Mouse (Mus musculus) frontal cortex, adult (tissue): ENCODE results near the gene Ufm1.

Experiments used
- ATAC-seq: cut with Nextera tagmentation; 2 replicates; pipeline ENCODE4 v1.9.2; 2017; ENCODE audit warnings: mild to moderate bottlenecking, moderate library complexity, mixed read lengths; ENCODE audit not compliant: low TSS enrichment

Ufm1 gene

DNA sequence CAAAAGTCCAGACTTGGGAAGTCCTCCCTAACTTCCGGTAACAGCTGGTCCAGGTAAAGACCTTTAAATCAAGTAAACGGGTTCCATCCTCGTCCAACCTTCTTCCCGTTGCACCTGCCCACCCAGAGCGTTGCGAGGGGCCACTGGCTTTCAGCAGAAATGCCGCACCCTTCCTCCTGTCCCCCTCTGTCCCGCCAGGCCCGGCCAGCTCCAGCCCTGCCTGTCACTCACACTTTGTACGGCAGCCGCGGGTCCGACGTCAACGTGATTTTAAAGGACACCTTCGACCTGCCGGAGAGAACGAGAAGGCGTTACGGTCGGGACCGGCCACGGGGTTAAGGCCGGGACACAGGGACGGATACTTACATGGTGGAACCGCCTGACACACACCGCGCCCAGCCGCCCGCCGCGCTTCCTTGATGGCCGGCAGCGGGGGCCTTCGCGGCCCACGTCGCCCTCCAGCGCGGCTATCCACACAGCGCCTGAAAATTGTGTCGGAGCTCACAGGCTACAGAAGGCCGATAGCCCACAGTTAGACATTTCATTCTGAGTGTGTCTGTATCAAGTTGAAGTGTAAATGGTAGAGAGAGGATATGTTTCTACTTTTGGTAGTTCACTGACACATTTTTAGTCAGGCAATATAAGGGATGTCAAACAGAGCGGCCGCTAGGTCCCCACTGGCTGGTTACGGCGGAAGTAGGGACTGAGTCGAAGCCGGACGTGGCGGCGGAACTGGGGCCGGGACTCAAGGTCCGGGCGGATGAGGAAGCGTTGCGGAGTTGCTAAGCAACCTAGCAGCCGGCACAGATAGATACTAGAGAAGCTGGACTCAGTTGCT lies at the start of gene Ufm1:
Gene Ufm1 (minus strand): TSS at position 448 of the 838 bp plus-strand sequence.
- ATAC-seq: peak; percentile 100

- ATAC-seq: peak; percentile 98
Measured at GRCm38 (mm10) chr3:53890619-53891540, 27.2 kb upstream of the Ufm1 start.

GRCm38 (mm10) chr3:53871596-53871995 lies 8.0 kb upstream of the Ufm1 start:
- ATAC-seq: no peak

DNA sequence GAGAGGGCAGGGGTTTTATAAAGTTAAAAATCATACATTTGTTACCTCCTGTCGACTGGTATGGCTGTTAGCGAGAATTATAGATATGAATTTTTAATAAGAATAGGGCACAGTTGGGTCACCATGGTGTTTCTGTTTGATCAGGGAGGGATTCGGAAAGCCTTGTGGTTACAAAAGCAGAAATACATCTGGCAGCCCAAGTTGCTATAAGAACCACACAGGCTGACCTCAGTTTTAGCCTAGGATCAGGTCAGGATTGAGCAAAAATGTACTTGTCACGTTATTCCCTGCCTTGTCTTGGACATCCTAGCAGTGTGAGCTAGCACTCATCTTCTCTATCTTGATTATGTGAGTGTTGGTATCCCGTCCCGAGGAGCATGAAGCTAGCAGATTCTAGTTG lies 6.9 kb upstream of the Ufm1 start:
- no peak for ATAC-seq

DNA sequence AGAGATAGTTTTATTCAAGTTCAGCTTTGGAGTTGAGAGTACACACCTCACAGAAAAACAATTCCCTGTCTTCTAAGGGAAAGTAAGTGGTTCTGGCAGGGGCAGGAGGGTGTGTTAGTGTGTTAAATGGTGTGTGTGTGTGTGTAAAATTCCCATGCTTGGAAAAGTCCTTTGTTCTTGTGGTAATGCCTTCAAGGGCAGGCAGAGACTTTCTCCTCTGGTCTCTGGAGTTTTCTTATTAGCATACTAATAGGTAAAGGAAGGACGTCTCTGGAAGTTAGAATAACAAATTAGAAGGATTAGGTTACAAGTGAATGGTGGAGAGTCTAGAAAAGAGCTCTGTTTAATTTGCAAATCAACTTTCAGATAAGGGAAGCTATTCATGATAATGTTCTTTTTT lies 5.6 kb upstream of the Ufm1 start:
- no peak for ATAC-seq

GRCm38 (mm10) chr3:53868212-53868611 lies 4.6 kb upstream of the Ufm1 start:
- no peak for ATAC-seq

GRCm38 (mm10) chr3:53854831-53855230 lies 8.8 kb downstream of the Ufm1 start:
- no peak for ATAC-seq

- ATAC-seq: no peak
Measured at GRCm38 (mm10) chr3:53854261-53854660, 9.4 kb downstream of the Ufm1 start.

GRCm38 (mm10) chr3:53848262-53848661 lies 15.4 kb downstream of the Ufm1 start:
- peak; percentile 95 for ATAC-seq

GRCm38 (mm10) chr3:53847726-53848125 lies 15.9 kb downstream of the Ufm1 start:
- ATAC-seq: no peak

GRCm38 (mm10) chr3:53846206-53846928 lies 17.3 kb downstream of the Ufm1 start:
- no peak for ATAC-seq

DNA sequence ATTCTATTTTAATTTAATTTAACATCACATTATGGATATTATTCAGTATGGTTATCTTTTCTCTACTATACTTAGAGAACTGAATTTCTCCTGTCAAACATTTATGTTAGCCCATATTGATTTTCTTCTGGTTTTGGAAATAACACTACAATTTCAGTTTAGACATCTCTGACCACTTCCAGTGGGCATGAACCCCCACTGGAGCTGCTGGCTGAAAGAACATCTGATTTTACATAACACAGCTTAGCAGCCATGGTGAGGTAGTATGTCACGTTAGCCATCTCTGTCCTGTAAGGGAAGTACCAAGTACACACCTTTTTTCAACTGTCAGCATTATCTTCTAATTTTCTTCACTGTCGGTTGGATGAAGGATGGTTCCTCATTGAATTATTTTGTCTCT lies 18.8 kb downstream of the Ufm1 start, which contains the start of gene Gm10985:
Gene Gm10985 (plus strand): TSS at position 301 of the 400 bp plus-strand sequence.
- ATAC-seq: no peak

DNA sequence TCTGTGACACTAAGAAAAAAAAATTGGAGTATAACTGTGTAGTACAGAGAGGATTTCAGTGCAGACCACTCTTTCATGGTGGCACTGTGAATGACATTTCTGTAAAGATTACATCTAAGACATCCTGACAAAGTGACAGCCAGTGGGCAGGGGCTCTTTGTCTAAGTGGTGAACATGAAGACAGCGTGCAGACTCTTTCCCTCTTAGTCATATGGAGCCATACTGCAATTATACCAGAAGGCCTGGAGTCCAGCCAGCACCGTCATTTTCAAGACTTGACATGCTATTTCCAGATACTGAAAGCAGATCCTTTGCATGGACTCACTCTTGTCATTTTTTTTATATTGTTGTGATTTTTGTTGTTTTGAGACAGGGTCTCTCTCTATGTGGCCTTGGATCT lies 29.4 kb downstream of the Ufm1 start:
- ATAC-seq: no peak

- ATAC-seq: no peak
Measured at GRCm38 (mm10) chr3:53813421-53813977, 50.1 kb downstream of the Ufm1 start.
